Mouse (Mus musculus) MEL (cell line): ENCODE data around the gene Ilf3. TPM values are rescaled to one million over a fixed set of nuclear protein-coding genes. Genes with fewer than 3 reads are reported as not detected.

Source experiments
- DNase-seq: peaks from one replicate; pipeline ENCODE4 v3.0.0; 2011; ENCODE audit warnings: low read depth, low spot score
- H3K27ac ChIP-seq: 2 replicates; pipeline ENCODE4 v1.5.1; 2012; ENCODE audit warnings: low read depth, mild to moderate bottlenecking, control low read depth, low read length, moderate library complexity; ENCODE audit not compliant: control insufficient read depth
- H3K27me3 ChIP-seq, 2 experiments: fragments of 150-350 bp in 1 of 2; sonication (generic) in 1 of 2; 2 replicates each; pipeline ENCODE4 v1.6.1; 2012; ENCODE audit warnings: low read length in 2 of 2, mild to moderate bottlenecking in 2 of 2, improper control_type of control experiment in 1 of 2, moderate library complexity in 1 of 2; ENCODE audit not compliant: insufficient read depth in 2 of 2, control insufficient read depth in 1 of 2
- H3K36me3 ChIP-seq, 2 experiments: 2 replicates each; pipeline ENCODE4 v1.6.1; 2012 to 2014; ENCODE audit warnings: low read length in 2 of 2, improper control_type of control experiment in 1 of 2, inconsistent platforms in 1 of 2, mild to moderate bottlenecking in 1 of 2; ENCODE audit not compliant: insufficient read depth in 2 of 2, control insufficient read depth in 1 of 2
- H3K4me1 ChIP-seq, 2 experiments: fragments of 150-350 bp in 1 of 2; sonication (generic) in 1 of 2; 2 replicates each; pipeline ENCODE4 v1.6.1; 2012; ENCODE audit warnings: low read length in 2 of 2, improper control_type of control experiment in 1 of 2, mild to moderate bottlenecking in 1 of 2; ENCODE audit not compliant: insufficient read depth in 2 of 2, control insufficient read depth in 1 of 2
- H3K4me3 ChIP-seq, 2 experiments: fragments of 150-350 bp in 1 of 2; sonication (generic) in 1 of 2; 2 replicates each; pipeline ENCODE4 v1.5.1; 2012; ENCODE audit warnings: low read depth in 2 of 2, low read length in 2 of 2, mild to moderate bottlenecking in 2 of 2, moderate library complexity in 2 of 2, control low read depth in 1 of 2, improper control_type of control experiment in 1 of 2; ENCODE audit not compliant: control insufficient read depth in 1 of 2, insufficient read depth in 1 of 2
- H3K79me2 ChIP-seq: 2 replicates; pipeline ENCODE4 v1.6.1; 2012; ENCODE audit warnings: mild to moderate bottlenecking, low read length, moderate library complexity; ENCODE audit not compliant: control insufficient read depth, poor library complexity, insufficient read depth
- H3K9ac ChIP-seq: 2 replicates; pipeline ENCODE4 v1.6.1; 2012; ENCODE audit warnings: low read depth, mild to moderate bottlenecking, control low read depth, low read length, moderate library complexity; ENCODE audit not compliant: control insufficient read depth, poor library complexity, severe bottlenecking
- H3K9me3 ChIP-seq: fragments of 150-350 bp; sonication (generic); replicated peaks from 2 replicates; pipeline ENCODE4 v1.6.1; 2012; ENCODE audit warnings: mild to moderate bottlenecking, low read length, improper control_type of control experiment, moderate library complexity; ENCODE audit not compliant: insufficient read depth
- BHLHE40 ChIP-seq: IDR thresholded peaks from 2 replicates; pipeline ENCODE4 v1.6.1; 2012; ENCODE audit warnings: low read depth, mild to moderate bottlenecking, inconsistent platforms, low read length, improper control_type of control experiment, borderline replicate concordance
- CHD1 ChIP-seq: IDR thresholded peaks from 2 replicates; pipeline ENCODE4 v1.6.1; 2012; ENCODE audit warnings: low read depth, mild to moderate bottlenecking, inconsistent platforms, low read length, improper control_type of control experiment
- CHD2 ChIP-seq: IDR thresholded peaks from 2 replicates; pipeline ENCODE4 v1.6.1; 2011; ENCODE audit warnings: low read length, improper control_type of control experiment
- EP300 ChIP-seq, 2 experiments: IDR thresholded peaks; 2 replicates each; pipeline ENCODE4 v1.6.1; 2011; ENCODE audit warnings: improper control_type of control experiment in 2 of 2, low read length in 2 of 2, low read depth in 1 of 2, mild to moderate bottlenecking in 1 of 2
- GABPA ChIP-seq: IDR thresholded peaks from 2 replicates; pipeline ENCODE4 v1.6.1; 2012; ENCODE audit warnings: low read depth, mild to moderate bottlenecking, inconsistent platforms, low read length, improper control_type of control experiment, moderate library complexity
- GATA1 ChIP-seq: IDR thresholded peaks from 2 replicates; pipeline ENCODE4 v1.6.1; 2011; ENCODE audit warnings: low read depth, low read length, improper control_type of control experiment
- HCFC1 ChIP-seq: IDR thresholded peaks from 2 replicates; pipeline ENCODE4 v1.6.1; 2012; ENCODE audit warnings: low read depth, mild to moderate bottlenecking, inconsistent platforms, low read length, improper control_type of control experiment, moderate library complexity
- JUND ChIP-seq: IDR thresholded peaks from 2 replicates; pipeline ENCODE4 v1.6.1; 2011; ENCODE audit warnings: low read depth, mild to moderate bottlenecking, improper control_type of control experiment, low read length
- MAZ ChIP-seq: IDR thresholded peaks from 2 replicates; pipeline ENCODE4 v1.6.1; 2012; ENCODE audit warnings: low read depth, mild to moderate bottlenecking, inconsistent platforms, low read length, improper control_type of control experiment
- MEF2A ChIP-seq: IDR thresholded peaks from 2 replicates; pipeline ENCODE4 v1.6.1; 2014; ENCODE audit warnings: low read depth, mild to moderate bottlenecking, inconsistent platforms, low read length, improper control_type of control experiment; ENCODE audit not compliant: poor library complexity, insufficient replicate concordance, severe bottlenecking; ENCODE audit errors: extremely low read depth
- MYC ChIP-seq: IDR thresholded peaks from 2 replicates; pipeline ENCODE4 v1.6.1; 2011; ENCODE audit warnings: low read depth, mild to moderate bottlenecking, low read length, improper control_type of control experiment, moderate library complexity
- NELFE ChIP-seq: IDR thresholded peaks from 2 replicates; pipeline ENCODE4 v1.6.1; 2011; ENCODE audit warnings: low read depth, low read length, improper control_type of control experiment
- POLR2A ChIP-seq, 2 experiments: IDR thresholded peaks; 2 replicates each; pipeline ENCODE4 v1.6.1; 2011 to 2012; ENCODE audit warnings: low read length in 2 of 2, mild to moderate bottlenecking in 2 of 2, control low read depth in 1 of 2, improper control_type of control experiment in 1 of 2, low read depth in 1 of 2, moderate library complexity in 1 of 2; ENCODE audit not compliant: control insufficient read depth in 1 of 2, insufficient read depth in 1 of 2, poor library complexity in 1 of 2
- POLR2AphosphoS2 ChIP-seq: IDR thresholded peaks from 2 replicates; pipeline ENCODE4 v1.6.1; 2011; ENCODE audit warnings: low read length, improper control_type of control experiment
- POLR2AphosphoS5 ChIP-seq: IDR thresholded peaks from 2 replicates; pipeline ENCODE4 v1.6.1; 2012; ENCODE audit warnings: low read depth, borderline replicate concordance, mild to moderate bottlenecking, inconsistent platforms, low read length, moderate library complexity, mixed read lengths
- SIN3A ChIP-seq: IDR thresholded peaks from 2 replicates; pipeline ENCODE4 v1.6.1; 2012; ENCODE audit warnings: low read length, improper control_type of control experiment, inconsistent platforms
- TAL1 ChIP-seq: IDR thresholded peaks from 2 replicates; pipeline ENCODE4 v1.6.1; 2012; ENCODE audit warnings: mild to moderate bottlenecking, inconsistent platforms, low read length, moderate library complexity, mixed read lengths
- TBP ChIP-seq: IDR thresholded peaks from 2 replicates; pipeline ENCODE4 v1.8.0; 2011; ENCODE audit warnings: low read depth, low read length, improper control_type of control experiment
- TCF12 ChIP-seq: IDR thresholded peaks from 2 replicates; pipeline ENCODE4 v1.6.1; 2014; ENCODE audit warnings: low read depth, mild to moderate bottlenecking, inconsistent platforms, low read length, improper control_type of control experiment, moderate library complexity
- USF1 ChIP-seq: IDR thresholded peaks from 2 replicates; pipeline ENCODE4 v1.6.1; 2014; ENCODE audit warnings: low read depth, mild to moderate bottlenecking, inconsistent platforms, low read length, improper control_type of control experiment, moderate library complexity
- ZC3H11A ChIP-seq: IDR thresholded peaks from 2 replicates; pipeline ENCODE4 v1.6.1; 2012; ENCODE audit warnings: low read depth, mild to moderate bottlenecking, inconsistent platforms, low read length, improper control_type of control experiment
- ZMIZ1 ChIP-seq: IDR thresholded peaks from 2 replicates; pipeline ENCODE4 v1.6.1; 2012; ENCODE audit warnings: low read depth, mild to moderate bottlenecking, inconsistent platforms, low read length, improper control_type of control experiment, moderate library complexity
- ZNF384 ChIP-seq: IDR thresholded peaks from 2 replicates; pipeline ENCODE4 v1.6.1; 2012; ENCODE audit warnings: low read depth, mild to moderate bottlenecking, inconsistent platforms, low read length, improper control_type of control experiment
- polyA plus RNA-seq, 2 experiments: library from polyadenylated mRNA; stranded (reverse) in 1 of 2; unstranded in 1 of 2; fragments of >175 nt in 1 of 2; fragments of >200 nt in 1 of 2; gene quantifications; 2 replicates each; pipeline versions ENCODE4 v1.2.1 to v1.2.4; 2012; ENCODE audit warnings: low replicate concordance in 2 of 2, low read depth in 1 of 2; ENCODE audit not compliant: insufficient read length in 2 of 2, insufficient read depth in 1 of 2, missing spikeins in 1 of 2
- total RNA-seq: library from RNA; depleted of rRNA; stranded (reverse); fragments of 300-350 nt; gene quantifications from 2 replicates; pipeline ENCODE4 v1.2.3, GENCODE M21; 2012

Ilf3 gene
- total and polyA plus RNA-seq, 3 experiments, result 67.4 to 519 (median 210) TPM

- Histone ChIP-seq H3K9ac (no peak overlapping the region), H3K79me2 (peaks cover 7% of the 10 kb centered on the region; the same call in 1 of the 2 replicates)
- TF ChIP-seq ZMIZ1 (no peak), POLR2A (IDR thresholded peaks at IDR 0.05; ENCODE audit: control insufficient read depth in 1 of 2, insufficient read depth in 1 of 2, low read depth in 1 of 2, low read length in 2 of 2, poor library complexity in 1 of 2) (no peak), TBP (no peak), ZC3H11A (no peak), TCF12 (no peak), ZNF384 (no peak), POLR2AphosphoS2 (no peak), MAZ (no peak), HCFC1 (no peak), TAL1 (no peak), POLR2AphosphoS5 (no peak), USF1 (no peak)
- TF ChIP-seq, all 39 proteins: peak for 0
- Histone ChIP-seq H3K27ac (no peak overlapping the region), H3K36me3 (peaks cover 0 to 13% of the 10 kb centered on the region in 2 experiments; a peak in 2 of 4 replicates), H3K4me3 (no peak overlapping the region), H3K27me3 (no peaks in the 10 kb centered on the region), H3K9me3 (no peaks in the 10 kb centered on the region), H3K4me1 (peaks cover 15% of the 10 kb centered on the region in 2 experiments)
- DNase-seq, result no peak
Measured at GRCm38 (mm10) chr9:21331365-21332140, 36.1 kb upstream of the Ilf3 start.

GRCm38 (mm10) chr9:21332161-21333061, 35.3 kb upstream of the Ilf3 start:
- Histone ChIP-seq H3K4me3 (no peak overlapping the region), H3K79me2 (peaks cover 7% of the 10 kb centered on the region; the same call in 1 of the 2 replicates), H3K9me3 (no peaks in the 10 kb centered on the region), H3K27ac (no peak overlapping the region), H3K36me3 (peaks cover 0 to 13% of the 10 kb centered on the region in 2 experiments; a peak in 2 of 4 replicates), H3K9ac (no peak overlapping the region), H3K4me1 (peaks cover 14% of the 10 kb centered on the region in 2 experiments), H3K27me3 (no peaks in the 10 kb centered on the region)
- TF ChIP-seq MYC (no peak), GABPA (no peak), ZC3H11A (no peak), MEF2A (no peak), ZNF384 (no peak), BHLHE40 (no peak), CHD1 (no peak), SIN3A (no peak), EP300 (IDR thresholded peaks at IDR 0.05; ENCODE audit: low read depth in 1 of 2, low read length in 2 of 2) (no peak), JUND (no peak), GATA1 (no peak), CHD2 (no peak), NELFE (no peak)
- DNase-seq, result no peak
